Mouse (Mus musculus) heart, adult 9 months (tissue): ENCODE results near the gene Eml1.

Experiments
- DNase-seq, 2 experiments: peaks; one replicate each; pipeline ENCODE4 v3.0.0; 2022; ENCODE audit warnings: low spot score in 2 of 2

Eml1 gene

DNA sequence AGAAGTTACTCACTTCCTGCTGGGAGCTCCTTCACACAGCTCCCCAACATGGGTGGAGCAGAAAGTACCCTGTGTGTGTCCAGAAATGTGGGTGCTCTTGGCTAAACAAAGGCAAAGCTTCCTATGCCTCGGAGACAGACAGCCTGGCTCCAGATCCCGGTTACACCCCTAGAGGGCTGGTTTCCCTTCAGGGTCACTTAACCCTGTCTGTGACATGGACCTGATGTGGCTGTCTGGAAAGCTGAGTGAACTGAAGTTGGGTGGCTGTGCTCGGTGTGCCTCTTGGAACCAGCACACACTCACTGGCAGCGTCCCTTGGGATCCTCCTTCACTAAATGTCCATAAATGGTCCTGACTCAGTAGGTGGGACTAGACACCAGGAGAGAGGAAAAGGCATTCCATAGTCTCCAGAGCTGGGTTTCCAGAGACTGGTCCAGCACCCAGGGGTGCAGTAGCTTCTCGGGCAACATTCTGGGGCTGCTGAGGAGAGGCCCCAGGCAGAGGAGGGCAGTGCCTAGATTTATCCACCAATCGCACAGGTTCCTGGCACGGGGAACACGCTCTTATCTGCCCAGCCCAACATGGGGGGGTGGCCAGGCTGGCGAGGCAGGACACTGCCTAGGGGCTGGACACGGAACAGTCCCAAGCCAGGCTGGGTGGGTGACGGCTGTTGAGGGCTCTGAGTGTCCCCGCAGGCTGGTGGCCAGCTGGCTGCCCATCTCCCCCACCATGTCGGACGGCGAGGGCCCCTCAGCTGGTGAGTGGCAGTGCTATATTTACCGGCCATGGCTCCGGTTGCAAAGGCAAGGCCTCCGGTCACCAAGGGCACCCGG is at the start of gene Eml1:
Gene Eml1, plus strand, starts transcription at position 362 of the 833 bp plus-strand sequence.
- DNase-seq, result peak; percentile 78 to 80

DNA sequence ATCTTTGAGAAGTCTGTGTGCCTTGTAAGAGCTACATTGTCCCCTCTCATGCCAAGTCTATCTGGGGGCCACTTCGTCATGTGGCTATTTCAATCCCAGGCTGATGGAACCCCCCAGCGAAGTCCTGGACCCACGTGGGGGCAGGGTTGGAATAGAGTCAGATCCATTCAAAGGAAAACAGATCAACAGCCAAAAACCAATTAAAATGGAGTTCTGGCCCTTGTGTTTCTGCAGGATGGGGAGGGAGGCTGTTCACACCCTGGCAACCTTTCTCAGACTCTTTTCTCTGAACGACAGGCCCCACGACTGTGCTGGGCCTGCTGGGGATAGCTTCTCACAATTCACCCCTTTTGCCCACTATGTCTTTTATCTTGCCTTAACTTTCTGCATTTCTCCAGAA is 44.4 kb upstream of the Eml1 start:
- no peak for DNase-seq

DNA sequence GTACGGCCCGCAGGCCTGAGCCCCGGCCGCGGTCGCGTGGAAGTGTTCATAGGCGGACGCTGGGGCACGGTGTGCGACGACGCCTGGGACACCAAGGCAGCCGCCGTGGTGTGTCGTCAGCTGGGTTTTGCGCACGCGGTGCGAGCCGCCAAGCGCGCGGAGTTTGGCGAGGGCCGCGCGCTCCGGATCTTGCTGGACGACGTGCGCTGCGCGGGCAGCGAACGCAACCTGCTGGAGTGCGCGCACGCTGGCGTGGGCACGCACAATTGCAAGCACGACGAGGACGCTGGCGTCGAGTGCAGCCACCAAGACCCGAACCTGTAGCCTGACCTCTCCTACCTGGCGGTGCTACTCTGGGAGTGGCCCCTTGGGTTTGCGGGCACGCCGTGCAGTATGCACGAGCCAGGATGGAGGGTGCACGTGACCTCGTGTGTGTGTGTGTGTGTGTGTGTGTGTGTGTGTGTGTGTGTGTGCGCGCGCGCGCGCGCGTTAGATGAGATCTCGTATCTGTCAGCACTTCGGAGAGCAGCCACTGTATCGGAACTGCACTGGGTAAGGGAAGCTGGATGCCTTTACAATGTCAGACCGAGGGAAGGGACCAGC is 42.8 kb upstream of the Eml1 start:
- no peak for DNase-seq

DNA sequence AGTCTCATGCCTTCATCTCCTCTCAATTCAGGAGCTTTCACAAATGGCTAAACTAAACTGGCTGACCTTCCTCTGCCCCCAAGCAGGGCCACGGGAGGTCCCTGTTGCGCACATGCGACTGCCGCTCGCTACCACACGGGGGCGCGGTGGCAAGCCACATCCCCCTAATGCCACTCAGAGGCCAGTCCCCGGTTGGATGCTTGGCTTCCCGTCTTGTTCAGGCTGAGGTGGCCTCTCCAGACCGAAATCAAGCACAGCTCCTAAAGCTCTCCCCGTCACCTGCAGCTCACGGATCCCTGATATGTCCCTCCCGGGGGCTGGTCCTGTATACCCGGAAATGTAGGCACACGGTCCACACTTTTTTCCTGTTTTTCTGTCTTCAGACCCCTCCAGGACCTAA is 37.7 kb upstream of the Eml1 start:
- DNase-seq, result peak; percentile 89 to 90

DNA sequence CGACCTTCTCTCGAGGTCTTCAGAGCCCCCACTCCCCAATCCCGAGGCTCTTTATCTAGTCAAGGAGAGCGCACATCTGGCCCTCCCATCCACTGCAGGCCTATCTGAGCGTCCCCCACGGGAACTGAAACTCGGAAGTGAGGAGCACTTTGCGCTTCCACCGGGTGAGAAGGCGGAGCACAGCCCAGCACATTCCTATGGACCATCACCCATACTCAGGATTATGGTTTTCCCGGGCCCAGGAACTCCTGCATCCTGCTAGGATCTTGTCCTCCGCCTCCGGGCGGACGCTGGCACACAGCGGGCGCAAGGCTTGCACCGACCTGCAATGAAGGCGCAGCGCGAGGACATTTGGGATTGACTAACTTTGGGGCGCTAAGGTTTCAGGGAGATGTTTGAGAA is 37.3 kb upstream of the Eml1 start:
- DNase-seq, result peak in 1 of 2 experiments; percentile 49

DNA sequence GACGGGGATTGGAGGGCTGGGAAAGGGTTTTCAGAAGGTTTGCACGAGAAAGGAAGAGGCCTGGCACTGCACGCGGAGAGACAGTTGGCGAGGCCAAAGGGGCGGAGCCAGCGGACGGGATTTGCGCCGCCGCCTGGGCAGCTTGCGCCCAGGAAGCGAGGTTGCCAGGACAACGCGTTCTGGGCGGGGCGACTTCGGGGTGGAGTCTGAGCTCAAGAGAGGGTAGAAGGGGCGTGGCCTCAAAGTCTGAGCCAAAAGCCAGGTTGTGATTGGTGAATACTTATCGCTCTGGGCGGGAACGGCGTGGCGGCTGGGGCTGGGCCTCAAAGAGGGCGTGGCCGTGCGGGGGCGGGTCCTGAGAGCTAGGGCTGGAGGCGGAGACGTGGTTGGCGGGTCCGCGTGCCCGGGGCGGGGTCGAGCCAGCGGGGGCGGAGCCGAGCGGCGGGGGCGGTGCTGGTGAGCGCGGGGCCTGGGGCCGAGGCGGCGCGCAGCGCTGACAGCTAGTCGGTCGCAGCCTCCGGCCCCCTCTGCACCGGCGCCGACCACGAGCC is 36.8 kb upstream of the Eml1 start, which contains the start of gene Cyp46a1:
Gene Cyp46a1, plus strand, starts transcription at position 487 of the 551 bp plus-strand sequence.
- peak; percentile 99 to 100 for DNase-seq

DNA sequence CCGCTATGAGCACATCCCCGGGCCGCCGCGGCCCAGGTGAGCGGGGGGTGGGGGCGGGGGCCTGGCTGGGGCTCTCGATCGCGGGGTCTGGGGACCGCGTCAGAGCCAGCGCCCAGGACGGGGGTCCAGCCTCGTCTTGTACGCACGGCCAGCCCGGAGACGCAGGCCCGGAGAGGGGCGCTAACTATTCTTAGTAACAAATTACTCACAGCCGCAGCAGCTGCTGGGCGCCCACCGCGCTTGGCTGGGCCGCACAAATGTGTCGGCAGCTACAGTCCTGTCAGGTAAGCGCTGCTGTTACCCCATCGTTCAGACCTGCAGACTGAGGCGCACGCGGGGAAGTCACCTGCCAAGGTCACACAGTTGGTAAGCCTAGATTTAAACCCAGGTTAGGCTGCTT is 36.2 kb upstream of the Eml1 start:
- no peak for DNase-seq

DNA sequence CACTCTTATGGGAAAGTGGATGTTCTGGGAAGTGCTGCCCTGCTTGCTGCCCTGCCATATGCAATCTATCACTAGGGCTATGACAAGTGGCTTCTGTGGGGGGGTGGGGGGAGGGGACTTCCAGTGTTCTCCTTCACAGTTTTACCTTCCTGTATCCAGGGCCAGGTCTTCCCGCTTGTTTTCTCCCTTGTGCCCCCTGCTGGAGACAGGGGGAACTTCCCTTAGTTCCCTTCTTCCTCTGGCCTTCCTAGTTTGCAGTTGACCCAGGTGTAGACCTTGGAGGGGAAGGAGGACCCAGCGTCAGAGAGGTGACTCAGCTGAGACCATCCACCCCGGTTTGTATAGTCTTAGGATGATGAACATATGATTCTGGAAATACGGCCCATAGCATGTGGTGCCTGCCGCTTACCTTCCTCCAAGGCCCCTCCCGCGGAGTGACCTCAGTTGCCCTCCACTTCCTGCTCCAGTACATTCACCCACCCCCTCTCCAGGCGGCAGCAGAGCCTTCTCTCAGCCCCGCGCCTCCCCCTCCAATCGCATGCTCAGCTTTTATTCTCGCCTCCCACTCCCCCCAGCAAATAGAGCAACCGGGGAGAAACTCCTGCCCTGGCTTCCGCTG is 32.1 kb upstream of the Eml1 start:
- DNase-seq, result no peak

DNA sequence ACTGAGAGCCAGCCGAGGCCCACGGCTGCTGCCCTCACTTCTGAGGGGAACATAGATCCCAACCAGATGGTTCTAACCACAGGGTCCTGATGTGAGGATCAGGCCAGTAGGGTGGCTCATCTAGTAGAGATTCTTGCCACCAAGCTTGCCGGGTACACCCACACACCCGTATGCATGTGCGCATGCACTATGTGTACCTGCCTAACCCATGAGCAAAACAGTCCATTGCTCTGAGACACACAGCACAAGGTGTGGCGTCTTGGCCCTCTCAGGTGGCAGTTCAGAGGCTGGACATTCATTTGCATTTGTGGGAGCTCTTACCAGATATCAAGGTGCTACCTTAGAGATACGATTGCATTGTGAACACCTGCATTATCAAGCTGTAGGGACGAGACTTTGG is 22.6 kb upstream of the Eml1 start:
- no peak for DNase-seq

DNA sequence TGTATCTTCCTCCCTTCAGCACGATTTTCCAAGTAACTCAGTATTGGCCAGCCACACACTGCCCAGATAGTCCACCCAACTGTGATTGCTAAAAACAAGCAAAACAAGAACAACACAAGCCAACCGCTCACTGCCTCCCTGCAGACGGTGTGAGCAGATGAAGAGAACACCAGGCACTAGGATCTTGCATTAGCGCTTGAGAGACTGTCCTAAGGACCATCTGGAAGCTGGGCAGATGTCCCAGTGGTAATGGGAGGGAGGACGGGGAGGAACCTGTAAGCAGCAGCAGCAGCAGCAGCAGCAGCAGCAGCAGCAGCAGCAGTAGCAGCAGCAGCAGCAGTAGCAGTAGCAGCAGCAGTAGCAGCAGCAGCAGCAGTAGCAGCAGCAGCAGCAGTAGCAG is 21.7 kb upstream of the Eml1 start:
- DNase-seq, result no peak

DNA sequence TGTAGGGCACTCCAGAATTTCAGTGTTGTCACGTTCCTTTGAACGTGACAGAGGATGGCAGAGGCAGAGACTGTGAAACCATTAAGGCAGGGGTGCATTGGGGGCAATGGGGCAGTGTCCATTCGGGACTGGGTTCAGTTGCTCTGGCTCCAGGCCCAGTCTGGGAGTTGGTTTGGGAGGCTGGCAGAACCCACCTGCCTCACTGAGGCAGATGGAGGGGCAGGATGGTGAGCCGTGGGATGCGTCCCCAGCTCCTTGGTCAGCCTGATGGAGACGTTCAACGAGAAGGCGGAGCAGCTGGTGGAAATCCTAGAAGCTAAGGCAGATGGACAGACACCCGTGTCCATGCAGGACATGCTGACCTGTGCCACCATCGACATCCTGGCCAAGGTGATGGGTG is 19.8 kb upstream of the Eml1 start:
- no peak for DNase-seq

DNA sequence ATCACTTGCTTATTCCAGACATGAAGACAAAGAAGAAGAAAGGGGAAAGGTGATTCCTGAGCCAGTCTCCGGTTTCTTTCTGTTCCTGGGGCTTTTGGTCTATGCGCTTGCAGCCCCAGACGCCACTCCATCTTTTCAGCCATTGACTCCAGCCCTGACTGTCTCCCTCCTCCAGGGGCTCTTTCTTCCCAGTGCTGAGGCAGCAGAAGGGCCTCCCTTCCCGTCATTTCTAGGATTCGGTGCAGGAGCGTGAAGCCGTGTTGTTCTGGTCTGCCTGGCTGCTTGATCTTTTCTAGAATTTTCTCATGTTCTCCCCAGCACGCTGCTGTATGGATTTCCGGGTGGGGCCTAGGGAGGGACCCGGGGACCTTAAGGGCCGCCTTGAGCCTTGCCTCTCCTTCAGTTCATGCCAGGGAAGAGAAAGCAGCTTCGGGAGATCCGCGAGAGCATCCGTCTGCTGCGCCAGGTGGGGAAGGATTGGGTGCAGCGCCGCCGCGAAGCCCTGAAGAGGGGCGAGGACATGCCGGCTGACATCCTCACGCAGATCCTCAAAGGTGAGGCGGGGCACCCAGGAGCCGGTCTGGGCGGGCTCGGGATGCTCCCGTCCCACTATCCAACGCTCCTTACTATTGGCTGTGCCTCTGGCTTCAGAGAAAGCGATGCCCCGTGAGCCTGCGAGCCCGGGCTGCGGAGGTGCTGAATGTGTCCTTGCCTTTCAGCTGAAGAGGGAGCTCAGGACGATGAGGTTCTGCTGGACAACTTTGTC is 18.2 kb upstream of the Eml1 start:
- DNase-seq, result no peak

DNA sequence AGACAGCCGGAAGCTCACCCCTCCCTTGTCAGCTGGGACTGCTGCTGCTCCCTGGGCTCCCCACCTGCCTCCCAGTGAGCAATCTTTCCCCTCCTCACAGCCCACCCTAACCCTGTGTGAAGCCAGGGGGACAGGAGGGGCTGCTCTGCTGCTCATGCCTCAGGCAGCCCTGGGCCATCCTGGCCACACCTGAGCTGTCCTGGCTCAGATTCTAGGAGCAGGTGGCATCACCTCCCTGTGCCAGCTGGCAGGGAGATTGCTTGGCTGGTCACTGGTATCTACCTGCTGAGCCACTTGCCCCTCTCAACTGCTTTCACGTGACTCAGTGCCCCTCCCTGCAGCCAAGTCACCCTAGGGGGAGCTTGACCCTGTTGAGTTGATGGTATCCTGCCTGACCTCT is 16.5 kb upstream of the Eml1 start:
- DNase-seq, result no peak

DNA sequence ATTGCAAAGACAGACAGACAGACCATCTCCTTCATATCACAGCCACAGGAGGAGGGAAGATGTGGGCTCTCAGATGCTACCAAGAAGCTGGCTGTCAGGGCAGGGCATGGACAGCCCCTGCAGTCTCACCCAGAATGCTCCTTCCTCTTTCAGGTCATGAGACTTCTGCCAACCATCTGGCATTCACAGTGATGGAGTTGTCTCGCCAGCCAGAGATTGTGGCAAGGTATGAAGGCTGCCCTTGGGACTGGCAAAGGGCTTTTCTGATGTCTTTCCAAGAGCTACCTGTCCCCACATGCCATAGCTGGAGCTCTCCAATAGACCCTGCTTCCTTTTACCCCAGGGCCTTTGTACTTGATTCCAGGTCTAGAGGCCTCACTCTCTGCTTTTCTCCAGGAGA is 15.5 kb upstream of the Eml1 start:
- no peak for DNase-seq

DNA sequence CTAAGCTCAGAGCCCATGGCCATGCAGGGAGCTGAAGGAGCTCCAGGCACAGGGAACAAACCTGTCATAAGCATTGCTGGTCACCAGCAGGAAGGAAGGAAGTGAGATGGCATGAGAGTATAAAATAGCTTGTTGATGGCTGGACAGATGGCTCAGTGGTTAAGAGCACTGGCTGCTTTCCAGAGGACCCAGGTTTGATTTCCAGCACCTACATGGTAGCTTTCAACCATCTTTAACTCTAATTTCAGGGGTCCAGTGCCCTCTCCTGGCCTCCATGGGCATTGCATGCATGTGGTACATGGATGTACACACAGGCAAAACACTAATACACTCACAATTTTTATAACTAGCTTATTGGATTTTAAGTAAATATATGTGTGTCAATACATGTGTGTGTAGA is 14.8 kb upstream of the Eml1 start:
- DNase-seq, result no peak

DNA sequence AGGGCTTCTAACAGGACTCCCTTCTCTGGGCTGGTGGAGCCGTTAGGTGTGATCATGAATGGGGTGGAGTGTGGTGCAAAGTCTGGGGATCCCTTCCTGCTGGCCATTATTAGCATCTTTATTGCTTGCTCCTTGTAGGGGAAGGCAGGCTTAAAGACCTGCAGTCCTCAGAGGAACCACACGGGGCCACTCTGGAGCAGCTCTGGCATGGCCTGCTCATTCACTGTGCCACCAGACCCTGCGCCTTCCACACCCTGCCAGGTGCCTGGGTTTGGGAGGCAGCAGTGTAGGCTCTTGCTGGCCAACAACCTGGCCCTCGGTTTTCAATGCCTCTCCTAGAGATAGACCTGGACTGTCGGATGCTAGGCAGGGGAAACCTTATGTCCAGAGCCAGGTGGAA is 7.0 kb upstream of the Eml1 start:
- peak; percentile 57 to 82 for DNase-seq

DNA sequence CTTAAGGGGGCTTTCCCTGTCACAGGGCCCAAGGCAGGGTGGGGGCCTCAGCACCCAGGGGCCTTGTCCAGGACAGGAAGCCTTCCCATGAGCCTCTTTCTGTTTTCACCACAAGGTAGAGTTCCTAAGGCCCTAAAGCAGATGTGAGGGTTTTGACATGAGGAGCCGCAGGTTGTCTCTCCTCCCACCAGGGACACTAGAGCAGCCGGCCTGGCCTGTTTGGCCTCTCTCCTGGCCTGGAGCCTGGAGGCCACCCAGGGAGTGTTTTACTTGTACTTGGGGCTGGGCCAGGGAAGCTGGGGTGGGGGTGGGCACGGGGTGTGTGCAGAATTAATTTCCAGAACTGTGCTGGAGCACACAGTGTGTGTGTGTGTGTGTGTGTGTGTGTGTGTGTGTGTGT is 5.4 kb upstream of the Eml1 start:
- peak; percentile 56 to 70 for DNase-seq

DNA sequence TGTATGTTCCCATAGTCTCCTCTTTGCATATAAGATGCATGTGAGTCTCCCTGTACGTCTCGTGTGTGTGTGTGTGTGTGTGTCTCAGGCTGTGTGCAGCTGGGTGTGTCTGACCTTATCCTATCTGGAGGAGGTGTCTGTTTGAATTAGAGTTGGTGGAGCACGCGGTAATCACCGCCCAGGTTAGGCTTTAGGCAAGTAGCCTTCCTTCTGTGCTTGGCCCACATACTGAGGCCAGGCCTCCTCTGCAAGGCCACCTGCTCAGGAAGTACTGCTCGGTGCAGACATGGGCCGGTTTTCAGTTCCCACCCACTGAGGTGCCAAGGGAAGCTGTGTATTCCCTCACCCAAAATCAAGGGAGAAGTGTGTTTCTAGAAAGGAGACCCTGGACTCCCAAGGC is 4.9 kb upstream of the Eml1 start:
- no peak for DNase-seq

DNA sequence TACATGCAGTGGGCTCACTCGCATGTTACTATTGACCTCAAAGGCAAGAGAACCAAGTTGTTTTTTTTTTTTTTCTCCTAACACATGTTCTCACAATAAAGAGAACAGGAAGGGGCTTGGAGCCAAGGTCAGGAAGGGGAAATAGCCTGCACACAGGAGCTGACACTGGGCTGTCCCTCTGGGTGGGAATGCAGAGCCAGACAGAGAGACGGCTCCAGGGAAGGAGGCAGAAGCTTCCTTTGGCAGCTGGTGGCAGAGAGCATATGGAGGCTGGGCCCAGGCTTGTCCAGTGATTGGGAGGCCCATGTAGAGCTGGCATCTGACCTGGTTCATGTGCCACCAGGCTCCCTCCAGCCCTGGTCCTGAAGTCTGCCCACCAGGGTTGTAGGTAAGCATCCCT is 2.8 kb upstream of the Eml1 start:
- peak; percentile 52 to 56 for DNase-seq

DNA sequence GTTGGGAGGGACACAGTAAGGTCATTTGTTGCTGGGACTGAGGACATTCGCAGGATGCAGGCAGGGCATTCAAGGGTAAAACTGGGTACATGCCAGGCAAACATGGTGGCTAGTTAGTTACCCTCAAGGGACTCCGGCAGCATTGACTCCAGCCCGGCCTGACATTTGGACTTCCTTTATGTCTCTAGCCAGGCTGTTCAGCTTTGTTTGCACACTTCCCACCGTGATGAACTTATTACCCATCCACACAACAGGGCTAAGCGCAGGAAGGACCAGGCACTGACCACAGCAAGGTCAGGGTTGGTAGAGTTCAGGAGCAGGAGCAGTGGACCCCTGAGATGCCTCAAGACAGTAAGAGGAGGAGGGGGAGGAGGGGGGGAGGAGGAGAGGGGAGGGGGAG is 1.8 kb upstream of the Eml1 start:
- DNase-seq, result peak in 1 of 2 experiments; percentile 16

DNA sequence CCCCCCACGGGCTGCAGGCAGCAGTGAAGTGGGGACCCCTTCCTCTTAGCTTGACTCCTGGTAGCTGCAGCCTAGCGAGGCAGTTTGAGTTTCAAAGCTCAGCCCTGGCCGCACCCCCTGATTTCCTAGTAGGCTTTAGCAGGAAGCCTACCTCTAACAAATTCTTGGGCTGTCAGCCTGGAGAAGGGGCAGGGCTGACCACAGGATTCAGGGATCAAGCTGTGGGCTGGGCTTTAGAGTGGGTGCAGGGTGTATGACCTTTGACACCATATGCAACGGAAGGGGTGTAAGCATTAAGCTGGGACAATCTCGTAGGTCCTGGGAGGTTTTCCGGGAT is 640 bp downstream of the Eml1 start:
- DNase-seq, result peak in 1 of 2 experiments; percentile 46

DNA sequence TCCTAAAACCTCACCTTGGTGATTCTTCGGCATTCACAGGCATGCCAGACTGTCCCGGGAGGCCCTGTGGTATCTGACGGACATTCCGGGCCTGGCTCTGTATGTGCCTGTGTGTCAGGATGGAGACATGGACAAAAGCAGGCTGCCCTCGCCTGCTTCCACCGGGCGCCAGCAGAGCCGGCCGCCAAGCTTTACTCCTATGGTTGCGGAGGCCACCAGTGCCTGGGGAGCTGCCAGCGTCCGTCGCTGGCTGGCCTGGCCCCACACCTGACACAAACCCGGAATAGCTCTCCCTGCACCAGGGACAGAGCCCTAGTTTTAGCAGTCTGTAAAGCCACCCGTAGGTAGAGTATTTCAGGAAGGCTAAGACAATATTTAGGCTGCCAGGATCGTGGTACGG is 1.5 kb downstream of the Eml1 start:
- peak; percentile 71 to 72 for DNase-seq
